Mouse (Mus musculus) kidney, postnatal 25 days (tissue): ENCODE results near the gene Olfr1120.
"Not testable (repeated sequence)": the region's sequence is repeated elsewhere in the genome, so short reads cannot be mapped to it uniquely, and the experiment has no call there.

Source experiments
- DNase-seq, 2 experiments: peaks; one replicate each; pipeline ENCODE4 v3.0.0; 2021; ENCODE audit warnings: mixed read lengths in 2 of 2

The Olfr1120 gene

GRCm38 (mm10) chr2:87354515-87354914, at the start of gene Olfr1120:
Olfr1120 (plus strand) TSS chr2:87354815.
- no peak for DNase-seq

GRCm38 (mm10) chr2:87307281-87307680, 47.3 kb upstream of the Olfr1120 start, which contains the start of gene Olfr1118:
Olfr1118 (plus strand) TSS chr2:87307581.
- no peak for DNase-seq

GRCm38 (mm10) chr2:87360121-87360520, 5.5 kb downstream of the Olfr1120 start:
- DNase-seq: not testable (repeated sequence)

GRCm38 (mm10) chr2:87369595-87369994, 15.0 kb downstream of the Olfr1120 start, which contains the start of gene Olfr1121:
Olfr1121 (plus strand) TSS chr2:87369895.
- no peak for DNase-seq

- no peak for DNase-seq
Observed at GRCm38 (mm10) chr2:87371726-87372125, 17.1 kb downstream of the Olfr1120 start.

GRCm38 (mm10) chr2:87383935-87384334, 29.3 kb downstream of the Olfr1120 start:
- no peak for DNase-seq

GRCm38 (mm10) chr2:87385549-87385948, 30.9 kb downstream of the Olfr1120 start, which contains the start of gene Olfr1122:
Olfr1122 (plus strand) TSS chr2:87385849.
- no peak for DNase-seq

GRCm38 (mm10) chr2:87393605-87394004, 39.0 kb downstream of the Olfr1120 start:
- DNase-seq: not testable (repeated sequence)

GRCm38 (mm10) chr2:87394686-87395085, 40.1 kb downstream of the Olfr1120 start:
- not testable (repeated sequence) for DNase-seq
